In genomic region chr4:136602568-136602967, GRCm38 (mm10) we compare ENCODE assay signal across 8 mouse cellular contexts. TPM values are rescaled to one million over a fixed set of nuclear protein-coding genes. Genes with fewer than 3 reads are reported as not detected.
DNase-seq lines count a peak whose midpoint lies in the region; ATAC-seq and TF ChIP-seq lines count a peak whose summit lies in the region.

Kdm1a (minus strand) TSS chr4:136602723.

- H3K4me2 ChIP-seq in forebrain, embryonic 13.5 days: peak within 1 kb of the TSS; percentile 75
- peak within 1 kb of the TSS; percentile 74 for H3K4me2 ChIP-seq in liver, postnatal 0 days (ENCODE audit: low read depth, low read length)
- H3K4me2 ChIP-seq in neural tube, embryonic 14.5 days (ENCODE audit: low read depth, low read length): peak within 1 kb of the TSS; percentile 85

- peak; percentile 85 for TF ChIP-seq POLR2A in ES-Bruce4 (IDR thresholded peaks at IDR 0.05; ENCODE audit: insufficient read depth, low read length)

- peak within 1 kb of the TSS; percentile 26; the same call in 1 of the 2 replicates for H3K27ac ChIP-seq in ES-Bruce4 (ENCODE audit: insufficient read depth, low read length)
- H3K27ac ChIP-seq in forebrain, embryonic 13.5 days: peak within 1 kb of the TSS; percentile 98
- peak within 1 kb of the TSS; percentile 92 for H3K27ac ChIP-seq in liver, postnatal 0 days (ENCODE audit: low read depth)
- H3K27ac ChIP-seq in neural tube, embryonic 14.5 days (ENCODE audit: low read depth, low read length): peak within 1 kb of the TSS; percentile 94

- peak; percentile 92 for ATAC-seq in cerebellum, adult (ENCODE audit: insufficient number of reproducible peaks, low FRiP score, low TSS enrichment)
- peak; percentile 91 for ATAC-seq in forebrain, embryonic 13.5 days
- ATAC-seq in liver, postnatal 0 days: peak; percentile 94
- ATAC-seq in neural tube, embryonic 14.5 days (ENCODE audit: low read depth): peak; percentile 90

- intact Hi-C loops in heart, postnatal 10 days (cut with DNase I): loop anchor here (1.0 to 10.0 kb wide), 3 partner anchors 76 to 548 kb away; partner anchors contain the start of gene Rpl11

- no peaks in the 10 kb centered on the region for H3K9me3 ChIP-seq in ES-Bruce4 (replicated peaks; ENCODE audit: control insufficient read depth, insufficient read depth, low read length, poor library complexity, severe bottlenecking)
- no peaks in the 10 kb centered on the region for H3K9me3 ChIP-seq in forebrain, embryonic 13.5 days (replicated peaks)
- H3K9me3 ChIP-seq in liver, postnatal 0 days (ENCODE audit: low read length): no peaks in the 10 kb centered on the region
- H3K9me3 ChIP-seq in neural tube, embryonic 14.5 days (ENCODE audit: control insufficient read depth, low read length): no peaks in the 10 kb centered on the region

- H3K9ac ChIP-seq in ES-Bruce4 (ENCODE audit: low read depth, poor library complexity, severe bottlenecking): peak within 1 kb of the TSS; percentile 98
- H3K9ac ChIP-seq in forebrain, embryonic 13.5 days: peak within 1 kb of the TSS; percentile 99
- H3K9ac ChIP-seq in liver, postnatal 0 days (replicated peaks): peak within 1 kb of the TSS; percentile 88
- H3K9ac ChIP-seq in neural tube, embryonic 14.5 days (replicated peaks; ENCODE audit: low read depth, low read length): peak within 1 kb of the TSS; percentile 96

- WGBS in forebrain, embryonic 13.5 days: under 1% methylated on average over 34 of the region's 45 CpGs
- 1% methylated on average over 45 of the region's 45 CpGs for WGBS in large intestine, adult 2 months
- WGBS in liver, postnatal 0 days (ENCODE audit: insufficient replicate concordance): under 1% methylated on average over 39 of the region's 45 CpGs
- WGBS in neural tube, embryonic 14.5 days: under 1% methylated on average over 44 of the region's 45 CpGs

- H3K4me1 ChIP-seq in ES-Bruce4 (ENCODE audit: control insufficient read depth, insufficient read depth, low read length): no peaks in the 10 kb centered on the region
- H3K4me1 ChIP-seq in forebrain, embryonic 13.5 days: peaks cover 20% of the 10 kb centered on the region
- H3K4me1 ChIP-seq in liver, postnatal 0 days (ENCODE audit: insufficient read depth): peaks cover 16% of the 10 kb centered on the region
- H3K4me1 ChIP-seq in neural tube, embryonic 14.5 days (ENCODE audit: control insufficient read depth, insufficient read depth, low read length): peaks cover 10% of the 10 kb centered on the region

- peak; percentile 77 for TF ChIP-seq CTCF in ES-Bruce4 (IDR thresholded peaks at IDR 0.05; ENCODE audit: low read depth, low read length)
- peak; percentile 98 for TF ChIP-seq CTCF in liver, postnatal 0 days (IDR thresholded peaks at IDR 0.05; ENCODE audit: low read depth)

- no peaks in the 10 kb centered on the region for H3K36me3 ChIP-seq in ES-Bruce4 (ENCODE audit: control insufficient read depth, insufficient read depth, low read length, poor library complexity, severe bottlenecking)
- no peaks in the 10 kb centered on the region for H3K36me3 ChIP-seq in forebrain, embryonic 13.5 days (ENCODE audit: poor library complexity, severe bottlenecking)
- H3K36me3 ChIP-seq in liver, postnatal 0 days (replicated peaks; ENCODE audit: insufficient read depth, low read length): no peaks in the 10 kb centered on the region
- no peaks in the 10 kb centered on the region for H3K36me3 ChIP-seq in neural tube, embryonic 14.5 days (ENCODE audit: control insufficient read depth, insufficient read depth, low read length)

- peak; percentile 96 to 98 for DNase-seq in heart, postnatal 10 days
- peak; percentile 73 for DNase-seq in large intestine, adult 2 months (ENCODE audit: low read depth, low spot score)
- DNase-seq in liver, postnatal 0 days: peak; percentile 97
- peak; percentile 98 for DNase-seq in testis, postnatal 10 days (ENCODE audit: low spot score)

- no peak for TF ChIP-seq EP300 in ES-Bruce4 (IDR thresholded peaks at IDR 0.05; ENCODE audit: insufficient read depth, low read depth, low read length)
- TF ChIP-seq EP300 in liver, postnatal 0 days (IDR thresholded peaks at IDR 0.05; ENCODE audit: low read depth): no peak

- H3K27me3 ChIP-seq in ES-Bruce4 (ENCODE audit: control insufficient read depth, insufficient read depth, low read length, poor library complexity, severe bottlenecking): no peaks in the 10 kb centered on the region
- no peaks in the 10 kb centered on the region for H3K27me3 ChIP-seq in forebrain, embryonic 13.5 days
- no peaks in the 10 kb centered on the region for H3K27me3 ChIP-seq in liver, postnatal 0 days (ENCODE audit: insufficient read depth, low read length)
- peaks cover 3% of the 10 kb centered on the region; the same call in 1 of the 2 replicates for H3K27me3 ChIP-seq in neural tube, embryonic 14.5 days (ENCODE audit: control insufficient read depth, insufficient read depth, low read length)

- H3K4me3 ChIP-seq in ES-Bruce4 (ENCODE audit: low read depth, low read length): peak within 1 kb of the TSS; percentile 97
- peak within 1 kb of the TSS; percentile 92 for H3K4me3 ChIP-seq in forebrain, embryonic 13.5 days
- peak within 1 kb of the TSS; percentile 78 for H3K4me3 ChIP-seq in liver, postnatal 0 days (ENCODE audit: low read depth, low read length)
- peak within 1 kb of the TSS; percentile 97 for H3K4me3 ChIP-seq in neural tube, embryonic 14.5 days (ENCODE audit: low read depth, low read length)

RNA-seq across cellular contexts. Expression of gene Kdm1a, which starts in this region (rescaled TPM):
- polyA plus RNA-seq in ES-Bruce4 (2011; ENCODE audit: insufficient read depth, insufficient read length, low read depth, missing spikeins): 205 and 211 TPM in 2 replicates
- 83.3 and 88.3 TPM in 2 replicates for polyA plus RNA-seq in forebrain, embryonic 13.5 days (2015; fragmentation: Nextera tagmentation; extraction: Ambion mirVana)
- 10 to 100 TPM; 42.9 to 52.6 TPM for total RNA-seq in heart, postnatal 10 days (2021)
- 23.9 and 26.0 TPM in 2 replicates for polyA plus RNA-seq in large intestine, adult 2 months (2012; rRNA removed)
- polyA plus RNA-seq in liver, postnatal 0 days (2015; fragmentation: Nextera tagmentation; extraction: Ambion mirVana): 6.3 and 6.8 TPM in 2 replicates
- 83.6 and 91.2 TPM in 2 replicates for polyA plus RNA-seq in neural tube, embryonic 14.5 days (2014; fragmentation: Nextera tagmentation; extraction: Ambion mirVana)

Comparison
In these comparisons a context has a peak if more than half of its experiments do, and no peak if none do; other contexts are left out.
1. Peak in every context shown above with its lines: DNase-seq, ATAC-seq, H3K4me3 ChIP-seq and H3K27ac ChIP-seq.
2. H3K27ac ChIP-seq: peak in every context shown above with its lines; median percentile 98 in forebrain, embryonic 13.5 days; 94 in neural tube, embryonic 14.5 days; 92 in liver, postnatal 0 days; 26 in ES-Bruce4.